Mouse (Mus musculus): ENCODE data around the gene Synj2.

GRCm38 (mm10) chr17:5959096-5959495, 18.0 kb downstream of the Synj2 start:
- TF ChIP-seq POLR2A (IDR thresholded peaks at IDR 0.05; ENCODE audit: borderline replicate concordance, control insufficient read depth, low read depth, low read length): no peak
- no peak for TF ChIP-seq CTCF (IDR thresholded peaks at IDR 0.05; ENCODE audit: control insufficient read depth, insufficient read depth, low read length)

Measured in bone marrow, adult 2 months (tissue).